Mouse (Mus musculus) right cerebral cortex, postnatal 25 days (tissue): ENCODE results near the gene Srf.

ENCODE experiments used
- DNase-seq: peaks from one replicate; pipeline ENCODE4 v3.0.0; 2022

Gene Srf

GRCm38 (mm10) chr17:46511059-46511710 is 44.8 kb downstream of the Srf start:
- DNase-seq = no peak

GRCm38 (mm10) chr17:46505617-46506016 is 50.4 kb downstream of the Srf start:
- no peak for DNase-seq

GRCm38 (mm10) chr17:46503847-46504638 is 51.9 kb downstream of the Srf start:
- no peak for DNase-seq

GRCm38 (mm10) chr17:46502775-46503174 is 53.2 kb downstream of the Srf start:
- DNase-seq = no peak
